Mouse (Mus musculus): ENCODE results near the gene Lamp2.

DNA sequence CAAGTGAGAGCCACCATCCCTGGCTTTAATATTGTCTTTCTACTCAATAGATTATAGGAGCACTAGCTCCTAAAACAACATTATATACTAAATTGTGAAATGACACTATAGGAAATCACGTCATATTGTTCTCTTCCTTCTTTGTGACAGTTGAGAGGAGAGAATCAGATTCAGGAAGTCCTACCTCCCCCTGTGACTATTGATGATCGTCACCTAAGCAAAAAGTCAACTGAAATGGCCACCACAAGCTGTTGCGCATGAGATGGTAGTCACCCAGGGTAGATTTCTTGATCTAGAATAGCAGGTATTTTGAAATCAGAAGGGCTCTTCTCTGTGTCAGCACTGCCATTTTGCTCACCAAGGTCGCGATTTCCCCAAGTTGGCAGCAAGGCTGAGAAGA is 5.8 kb upstream of the Lamp2 start:
- TF ChIP-seq CTCF (IDR thresholded peaks at IDR 0.05): no peak
- no peak for TF ChIP-seq EP300 (IDR thresholded peaks at IDR 0.05)
